Mouse (Mus musculus) kidney, adult 2 months (tissue): ENCODE measurements at regions not wholly inside any gene's neighbourhood (a gene's known extent, or its start where the extent isn't known, plus 50 kb on each side); places are given as distances from the start of the nearest gene placed in this dataset.

Source experiments
- DNase-seq: peaks from one replicate; pipeline ENCODE4 v3.0.0; 2021
- H3K27ac ChIP-seq: fragments of 200-500 bp; 2 replicates; pipeline ENCODE4 v1.5.1; 2012; ENCODE audit warnings: low read depth, low read length, control low read depth, inconsistent platforms; ENCODE audit not compliant: insufficient read depth
- H3K27me3 ChIP-seq: fragments of 200-500 bp; replicated peaks from 2 replicates; pipeline ENCODE4 v1.6.1; 2012; ENCODE audit warnings: mild to moderate bottlenecking, moderate library complexity, low read length, inconsistent platforms; ENCODE audit not compliant: control insufficient read depth, insufficient read depth
- H3K36me3 ChIP-seq: fragments of 200-500 bp; 2 replicates; pipeline ENCODE4 v1.6.1; 2012; ENCODE audit warnings: mild to moderate bottlenecking, moderate library complexity, low read length, inconsistent platforms; ENCODE audit not compliant: control insufficient read depth, insufficient read depth
- H3K4me1 ChIP-seq: fragments of 200-500 bp; 2 replicates; pipeline ENCODE4 v1.6.1; 2011; ENCODE audit warnings: low read length; ENCODE audit not compliant: control insufficient read depth, insufficient read depth
- H3K4me3 ChIP-seq: fragments of 200-500 bp; 2 replicates; pipeline ENCODE4 v1.5.1; 2011; ENCODE audit warnings: mild to moderate bottlenecking, low read depth, low read length, control low read depth; ENCODE audit not compliant: insufficient read depth
- CTCF ChIP-seq: fragments of 200-500 bp; conservative IDR thresholded peaks from 2 replicates; pipeline ENCODE4 v1.5.1; 2011; ENCODE audit warnings: low read depth, mild to moderate bottlenecking, control low read depth, low read length, moderate library complexity, mixed read lengths; ENCODE audit not compliant: insufficient read depth, insufficient read length
- POLR2A ChIP-seq: fragments of 200-500 bp; IDR thresholded peaks from one replicate; pipeline ENCODE4 v1.6.1; 2011; ENCODE audit warnings: low read depth, low read length, control low read depth
- WGBS: fragments of 180-500 bp; shearing (Covaris S2); methylation state at CpG from one replicate; pipeline ENCODE4 v1.1.7; 2018; 5-methylcytosine and 5-hydroxymethylcytosine counted together

- TF ChIP-seq POLR2A (no peak), CTCF (no peak)
- no peaks in the 10 kb centered on the region for H3K36me3 ChIP-seq
- no peak overlapping the region for H3K4me3 ChIP-seq
- WGBS = 57% methylated on average over 3 of the region's 3 CpGs
- H3K27me3 ChIP-seq = no peaks in the 10 kb centered on the region
- H3K27ac ChIP-seq = no peak overlapping the region
- no peaks in the 10 kb centered on the region for H3K4me1 ChIP-seq
- no peak for DNase-seq
Measured at GRCm38 (mm10) chr1:108571977-108572376, 982.2 kb downstream of the Serpinb8 start.

GRCm38 (mm10) chr1:108572765-108573164 is 983.0 kb downstream of the Serpinb8 start:
- H3K4me3 ChIP-seq = no peak overlapping the region
- DNase-seq = no peak
- no peaks in the 10 kb centered on the region for H3K27me3 ChIP-seq
- TF ChIP-seq POLR2A (no peak), CTCF (no peak)
- no peaks in the 10 kb centered on the region for H3K4me1 ChIP-seq
- H3K27ac ChIP-seq = no peak overlapping the region
- H3K36me3 ChIP-seq = no peaks in the 10 kb centered on the region

GRCm38 (mm10) chr1:108576806-108577205 is 987.0 kb downstream of the Serpinb8 start:
- TF ChIP-seq CTCF (no peak), POLR2A (no peak)
- Histone ChIP-seq H3K27me3 (no peaks in the 10 kb centered on the region), H3K36me3 (no peaks in the 10 kb centered on the region), H3K4me1 (no peaks in the 10 kb centered on the region), H3K27ac (no peak overlapping the region), H3K4me3 (no peak overlapping the region)
- 82% methylated on average over 6 of the region's 6 CpGs for WGBS
- no peak for DNase-seq

GRCm38 (mm10) chr1:108577793-108578192 is 988.0 kb downstream of the Serpinb8 start:
- H3K27me3 ChIP-seq = no peaks in the 10 kb centered on the region
- no peak overlapping the region for H3K27ac ChIP-seq
- DNase-seq = no peak
- TF ChIP-seq CTCF (no peak), POLR2A (no peak)
- H3K4me1 ChIP-seq = no peaks in the 10 kb centered on the region
- 78% methylated on average over 3 of the region's 3 CpGs for WGBS
- no peaks in the 10 kb centered on the region for H3K36me3 ChIP-seq
- no peak overlapping the region for H3K4me3 ChIP-seq

GRCm38 (mm10) chr1:108592720-108593422 is 1003.1 kb downstream of the Serpinb8 start:
- Histone ChIP-seq H3K36me3 (no peaks in the 10 kb centered on the region), H3K27ac (no peak overlapping the region), H3K27me3 (no peaks in the 10 kb centered on the region), H3K4me1 (no peaks in the 10 kb centered on the region), H3K4me3 (no peak overlapping the region)
- TF ChIP-seq CTCF (no peak), POLR2A (no peak)
- 74% methylated on average over 3 of the region's 3 CpGs for WGBS
- DNase-seq = no peak

- WGBS = 90% methylated on average over 11 of the region's 11 CpGs
- H3K36me3 ChIP-seq = no peaks in the 10 kb centered on the region
- H3K4me3 ChIP-seq = no peak overlapping the region
- DNase-seq = no peak
- no peaks in the 10 kb centered on the region for H3K27me3 ChIP-seq
- no peak overlapping the region for H3K27ac ChIP-seq
- H3K4me1 ChIP-seq = no peaks in the 10 kb centered on the region
- TF ChIP-seq CTCF (no peak), POLR2A (no peak)
Measured at GRCm38 (mm10) chr1:108597129-108597528, 1007.3 kb downstream of the Serpinb8 start.
